Comparison of ENCODE assay signal across 23 mouse cellular contexts in genomic region chr3:144025451-144026125, GRCm38 (mm10).
"Had no signal": no experiment of that assay in that cellular context is flagged by ENCODE, and none has a peak within 500 bp of the region (broad histone marks: within the 10 kb centered on the region; RNA-seq: fewer than 3 reads in every experiment).

No protein-coding gene starts in this region.

- H3K27ac ChIP-seq: left cerebral cortex, adult 2 months; limb, embryonic 12.5 days; limb, embryonic 15.5 days; liver, embryonic 14.5 days; lung, embryonic 15.5 days; midbrain, embryonic 10.5 days; stomach, embryonic 15.5 days had no signal

- H3K36me3 ChIP-seq: limb, embryonic 12.5 days; limb, embryonic 15.5 days; lung, embryonic 15.5 days; midbrain, embryonic 10.5 days; stomach, embryonic 15.5 days had no signal

- H3K9me3 ChIP-seq: limb, embryonic 12.5 days; limb, embryonic 15.5 days; lung, embryonic 15.5 days; midbrain, embryonic 10.5 days; stomach, embryonic 15.5 days had no signal

- DNase-seq: kidney, adult 18-20 months; kidney, adult 9 months; kidney, postnatal 14 days; kidney, postnatal 4 days; layer of hippocampus, adult 9-11 months; layer of hippocampus, postnatal 36 days; lung, adult 18-20 months; lung, postnatal 10 days; lung, postnatal 36 days; midbrain, embryonic 14.5 days; retina, postnatal 1 day; right cerebral cortex, postnatal 25 days; spleen, adult 18-20 months; thymus, postnatal 25 days had no signal

- H3K9ac ChIP-seq: limb, embryonic 12.5 days; limb, embryonic 15.5 days; liver, embryonic 14.5 days; lung, embryonic 15.5 days; stomach, embryonic 15.5 days had no signal

- H3K27me3 ChIP-seq: limb, embryonic 12.5 days; limb, embryonic 15.5 days; lung, embryonic 15.5 days; megakaryocyte, embryonic 14.5 days; stomach, embryonic 15.5 days had no signal

- H3K4me1 ChIP-seq: limb, embryonic 12.5 days; limb, embryonic 15.5 days; lung, embryonic 15.5 days; megakaryocyte, embryonic 14.5 days; midbrain, embryonic 10.5 days; stomach, embryonic 15.5 days had no signal

- H3K4me3 ChIP-seq: left cerebral cortex, adult 2 months; limb, embryonic 12.5 days; limb, embryonic 15.5 days; lung, embryonic 15.5 days; megakaryocyte, embryonic 14.5 days; midbrain, embryonic 10.5 days; stomach, embryonic 15.5 days had no signal

- H3K4me2 ChIP-seq: limb, embryonic 12.5 days; limb, embryonic 15.5 days; liver, embryonic 11.5 days; lung, embryonic 15.5 days; stomach, embryonic 15.5 days had no signal
